Comparison of ENCODE assay signal across 7 mouse cellular contexts in genomic region chr10:40499314-40500252, GRCm38 (mm10).
DNase-seq lines count a peak whose midpoint lies in the region; ATAC-seq lines count a peak whose summit lies in the region.

No protein-coding gene starts in this region.

- 39% methylated on average over 17 of the region's 18 CpGs for WGBS in embryonic facial prominence, embryonic 14.5 days
- 42% methylated on average over 18 of the region's 18 CpGs for WGBS in liver, embryonic 11.5 days
- 49% methylated on average over 18 of the region's 18 CpGs for WGBS in midbrain, embryonic 15.5 days
- 42% methylated on average over 18 of the region's 18 CpGs for WGBS in stomach, embryonic 16.5 days

- no peaks in the 10 kb centered on the region for H3K9me3 ChIP-seq in embryonic facial prominence, embryonic 14.5 days (ENCODE audit: control insufficient read depth, low read length)
- no peaks in the 10 kb centered on the region for H3K9me3 ChIP-seq in liver, embryonic 11.5 days (ENCODE audit: control insufficient read depth, low read length)
- H3K9me3 ChIP-seq in midbrain, embryonic 15.5 days, result no peaks in the 10 kb centered on the region
- H3K9me3 ChIP-seq in stomach, embryonic 16.5 days (replicated peaks; ENCODE audit: control insufficient read depth, low read length), result no peaks in the 10 kb centered on the region

- H3K36me3 ChIP-seq in embryonic facial prominence, embryonic 14.5 days (ENCODE audit: control insufficient read depth, insufficient read depth, low read length), result no peaks in the 10 kb centered on the region
- no peaks in the 10 kb centered on the region for H3K36me3 ChIP-seq in liver, embryonic 11.5 days (ENCODE audit: control insufficient read depth, insufficient read depth, low read length)
- no peaks in the 10 kb centered on the region for H3K36me3 ChIP-seq in midbrain, embryonic 15.5 days (replicated peaks)
- H3K36me3 ChIP-seq in stomach, embryonic 16.5 days (ENCODE audit: control insufficient read depth, insufficient read depth, low read length), result no peaks in the 10 kb centered on the region

- no peaks in the 10 kb centered on the region for H3K27me3 ChIP-seq in embryonic facial prominence, embryonic 14.5 days (replicated peaks; ENCODE audit: control insufficient read depth, insufficient read depth, low read length)
- no peaks in the 10 kb centered on the region for H3K27me3 ChIP-seq in liver, embryonic 11.5 days (replicated peaks; ENCODE audit: control insufficient read depth, insufficient read depth, low read length)
- no peaks in the 10 kb centered on the region for H3K27me3 ChIP-seq in midbrain, embryonic 15.5 days (replicated peaks)
- no peaks in the 10 kb centered on the region for H3K27me3 ChIP-seq in stomach, embryonic 16.5 days (ENCODE audit: control insufficient read depth, insufficient read depth, low read length)

- H3K4me2 ChIP-seq in embryonic facial prominence, embryonic 14.5 days (ENCODE audit: low read depth, low read length), result peak overlapping the region; percentile 16; the same call in 1 of the 2 replicates
- peak overlapping the region; percentile 39 for H3K4me2 ChIP-seq in liver, embryonic 11.5 days
- H3K4me2 ChIP-seq in midbrain, embryonic 15.5 days, result no peak overlapping the region
- peak overlapping the region; percentile 29; the same call in 1 of the 2 replicates for H3K4me2 ChIP-seq in stomach, embryonic 16.5 days (ENCODE audit: low read depth, low read length)

- H3K27ac ChIP-seq in embryonic facial prominence, embryonic 14.5 days (replicated peaks; ENCODE audit: low read depth, low read length), result no peak overlapping the region
- peak overlapping the region; percentile 77 for H3K27ac ChIP-seq in liver, embryonic 11.5 days (ENCODE audit: low read depth, low read length)
- 0 out of 2 replicates have a peak overlapping the region, but pooled peaks have one; percentile 50 for H3K27ac ChIP-seq in midbrain, embryonic 15.5 days
- peak overlapping the region; percentile 90 for H3K27ac ChIP-seq in stomach, embryonic 16.5 days (ENCODE audit: low read length)

- no peaks in the 10 kb centered on the region for H3K4me1 ChIP-seq in embryonic facial prominence, embryonic 14.5 days (ENCODE audit: control insufficient read depth, insufficient read depth, low read length)
- H3K4me1 ChIP-seq in liver, embryonic 11.5 days (replicated peaks; ENCODE audit: control insufficient read depth, insufficient read depth, low read length), result peaks cover 8% of the 10 kb centered on the region
- 0 out of 2 replicates have a peak, but pooled peaks cover 9% of the 10 kb centered on the region for H3K4me1 ChIP-seq in midbrain, embryonic 15.5 days
- H3K4me1 ChIP-seq in stomach, embryonic 16.5 days (ENCODE audit: control insufficient read depth, insufficient read depth, low read length), result no peaks in the 10 kb centered on the region

- peak; percentile 30 for DNase-seq in c-Kit-positive CD71-positive TER-119-negative erythroid progenitor cells, embryonic 14.5 days (ENCODE audit: low read depth)
- DNase-seq in embryonic facial prominence, embryonic 14.5 days (ENCODE audit: low spot score), result peak; percentile 44
- peak; percentile 29 to 43 for DNase-seq in heart, postnatal 14 days
- peak; percentile 58 for DNase-seq in kidney, postnatal 14 days
- peak; percentile 45 for DNase-seq in liver, embryonic 11.5 days (ENCODE audit: low spot score)

- ATAC-seq in embryonic facial prominence, embryonic 14.5 days (ENCODE audit: low read depth), result peak; percentile 62
- ATAC-seq in liver, embryonic 11.5 days (replicated peaks; ENCODE audit: low FRiP score), result peak; percentile 65
- ATAC-seq in midbrain, embryonic 15.5 days (replicated peaks), result peak; percentile 75
- ATAC-seq in stomach, embryonic 16.5 days (ENCODE audit: insufficient read depth, low FRiP score), result peak; percentile 89

- H3K4me3 ChIP-seq in embryonic facial prominence, embryonic 14.5 days (ENCODE audit: low read depth, low read length), result no peak overlapping the region
- H3K4me3 ChIP-seq in liver, embryonic 11.5 days (ENCODE audit: low read depth, low read length), result no peak overlapping the region
- no peak overlapping the region for H3K4me3 ChIP-seq in midbrain, embryonic 15.5 days
- no peak overlapping the region for H3K4me3 ChIP-seq in stomach, embryonic 16.5 days (replicated peaks; ENCODE audit: low read length)

- intact Hi-C loops in heart, postnatal 14 days (cut with DNase I), result no loop called here

- H3K9ac ChIP-seq in embryonic facial prominence, embryonic 14.5 days (ENCODE audit: low read depth, low read length), result no peak overlapping the region
- no peak overlapping the region for H3K9ac ChIP-seq in liver, embryonic 11.5 days (ENCODE audit: low read depth, low read length)
- no peak overlapping the region for H3K9ac ChIP-seq in midbrain, embryonic 15.5 days
- H3K9ac ChIP-seq in stomach, embryonic 16.5 days (ENCODE audit: low read length), result peak overlapping the region; percentile 26; the same call in 1 of the 2 replicates
